In the genomic region with DNA sequence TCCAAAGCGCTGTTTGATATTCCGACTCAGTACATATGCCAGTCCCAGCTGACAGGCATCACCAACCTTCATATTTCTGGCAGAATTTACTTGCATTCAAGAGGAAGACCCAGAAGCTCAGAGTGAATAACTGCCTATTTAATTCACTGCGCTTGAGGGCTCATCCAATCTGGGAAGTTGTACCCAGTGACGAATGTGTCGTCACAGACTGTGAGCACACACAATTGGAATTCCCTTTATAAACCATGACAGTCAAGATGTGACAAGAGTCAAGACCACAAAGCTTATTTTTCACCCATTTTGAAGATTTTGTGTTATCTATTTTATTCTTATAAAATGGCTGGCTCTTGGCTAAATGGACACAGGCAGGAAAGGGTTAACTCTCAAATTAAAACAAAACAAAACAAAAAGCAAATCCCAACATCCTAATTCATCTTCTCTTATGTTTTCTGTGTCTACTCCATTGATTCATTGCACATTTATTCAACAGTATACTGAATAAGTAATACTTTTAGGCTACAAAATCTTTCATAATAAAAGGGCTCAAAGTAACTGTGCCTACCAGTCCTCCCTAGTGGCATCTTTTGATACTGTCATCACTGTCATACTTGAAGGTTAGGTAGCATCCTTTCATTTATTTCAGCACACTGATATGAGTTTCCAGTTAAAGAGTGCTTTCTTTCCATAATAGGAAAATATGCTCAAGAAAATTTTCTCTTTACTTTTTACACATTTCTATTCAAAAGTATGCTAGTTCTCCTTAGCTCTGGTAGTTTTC, we compare ENCODE assay signal across 11 mouse cellular contexts. TPM values are rescaled to one million over a fixed set of nuclear protein-coding genes. Genes with fewer than 3 reads are reported as not detected.
DNase-seq lines count a peak whose midpoint lies in the region; ATAC-seq lines count a peak whose summit lies in the region.
"Had no signal": no experiment of that assay in that cellular context is flagged by ENCODE, and none has a peak within 500 bp of the region (broad histone marks: within the 10 kb centered on the region; RNA-seq: fewer than 3 reads in every experiment).

No protein-coding gene starts in this region.

- no peaks in the 10 kb centered on the region for H3K9me3 ChIP-seq in kidney, embryonic 14.5 days (ENCODE audit: control insufficient read depth, low read length)
- H3K9me3 ChIP-seq in hindbrain, embryonic 12.5 days (replicated peaks), result no peaks in the 10 kb centered on the region
- H3K9me3 ChIP-seq in midbrain, embryonic 14.5 days (ENCODE audit: control insufficient read depth, low read length), result no peaks in the 10 kb centered on the region

- H3K27ac ChIP-seq in kidney, embryonic 14.5 days (ENCODE audit: low read depth, low read length), result no peak overlapping the region
- H3K27ac ChIP-seq in hindbrain, embryonic 12.5 days, result no peak overlapping the region
- no peak overlapping the region for H3K27ac ChIP-seq in midbrain, embryonic 14.5 days (replicated peaks; ENCODE audit: low read depth, low read length)

- peak overlapping the region; percentile 27 for H3K4me2 ChIP-seq in kidney, embryonic 14.5 days (replicated peaks; ENCODE audit: low read depth, low read length)
- peak overlapping the region; percentile 38 for H3K4me2 ChIP-seq in hindbrain, embryonic 12.5 days (replicated peaks)
- peak overlapping the region; percentile 51 for H3K4me2 ChIP-seq in midbrain, embryonic 14.5 days (ENCODE audit: low read length)

- 79% methylated on average over 5 of the region's 5 CpGs for WGBS in kidney, embryonic 14.5 days
- 62% methylated on average over 5 of the region's 5 CpGs for WGBS in hindbrain, embryonic 12.5 days
- 47% methylated on average over 5 of the region's 5 CpGs for WGBS in midbrain, embryonic 14.5 days

- no peak for ATAC-seq in kidney, embryonic 14.5 days (ENCODE audit: low FRiP score, low TSS enrichment)
- ATAC-seq in hindbrain, embryonic 12.5 days (ENCODE audit: low FRiP score), result no peak
- ATAC-seq in midbrain, embryonic 14.5 days (ENCODE audit: low FRiP score, low TSS enrichment), result 0 out of 2 replicates have a peak, but pooled peaks have one; percentile 23

- DNase-seq in kidney, adult 8-10 months, result no peak
- peak; percentile 40 for DNase-seq in embryo, embryonic 10.5 days (ENCODE audit: low spot score)
- DNase-seq in midbrain, embryonic 14.5 days, result peak; percentile 65
- no peak for DNase-seq in right cerebral cortex, postnatal 14 days
- no peak for DNase-seq in ovary, postnatal 14 days (ENCODE audit: low spot score)
- DNase-seq in T-cell, adult 2 months (ENCODE audit: low spot score), result no peak
- DNase-seq: gastrocnemius, postnatal 36 days; liver; thymus, postnatal 36 days had no signal

- peak overlapping the region; percentile 25; the same call in 1 of the 2 replicates for H3K4me3 ChIP-seq in kidney, embryonic 14.5 days (ENCODE audit: low read length)
- H3K4me3 ChIP-seq in hindbrain, embryonic 12.5 days, result peak overlapping the region; percentile 12
- H3K4me3 ChIP-seq in midbrain, embryonic 14.5 days (replicated peaks; ENCODE audit: low read depth, low read length), result peak overlapping the region; percentile 25

- peaks cover 19% of the 10 kb centered on the region; the same call in 1 of the 2 replicates for H3K36me3 ChIP-seq in kidney, embryonic 14.5 days (ENCODE audit: control insufficient read depth, insufficient read depth, low read length)
- peaks cover 21% of the 10 kb centered on the region for H3K36me3 ChIP-seq in hindbrain, embryonic 12.5 days
- peaks cover 16% of the 10 kb centered on the region for H3K36me3 ChIP-seq in midbrain, embryonic 14.5 days (ENCODE audit: control insufficient read depth, insufficient read depth, low read length)

- H3K27me3 ChIP-seq in kidney, embryonic 14.5 days (ENCODE audit: control insufficient read depth, insufficient read depth, low read length), result no peaks in the 10 kb centered on the region
- no peaks in the 10 kb centered on the region for H3K27me3 ChIP-seq in hindbrain, embryonic 12.5 days
- no peaks in the 10 kb centered on the region for H3K27me3 ChIP-seq in midbrain, embryonic 14.5 days (ENCODE audit: control insufficient read depth, insufficient read depth, low read length)

- no peak overlapping the region for H3K9ac ChIP-seq in kidney, embryonic 14.5 days (ENCODE audit: low read depth, low read length)
- no peak overlapping the region for H3K9ac ChIP-seq in hindbrain, embryonic 12.5 days
- no peak overlapping the region for H3K9ac ChIP-seq in midbrain, embryonic 14.5 days (replicated peaks; ENCODE audit: low read length)

- peaks cover 13% of the 10 kb centered on the region for H3K4me1 ChIP-seq in kidney, embryonic 14.5 days (ENCODE audit: control insufficient read depth, insufficient read depth, low read length)
- peaks cover 15% of the 10 kb centered on the region for H3K4me1 ChIP-seq in hindbrain, embryonic 12.5 days
- peaks cover 21% of the 10 kb centered on the region for H3K4me1 ChIP-seq in midbrain, embryonic 14.5 days (ENCODE audit: control insufficient read depth, insufficient read depth, low read length)

RNA-seq across cellular contexts. Expression of a gene that starts 2.0 kb away (rescaled TPM):
- 36.2 and 67.0 TPM in 2 replicates for polyA plus RNA-seq in kidney, embryonic 14.5 days (2014; fragmentation: Nextera tagmentation; extraction: Ambion mirVana)
- polyA plus RNA-seq in hindbrain, embryonic 12.5 days (2016; fragmentation: Nextera tagmentation; extraction: Ambion mirVana), result 54.9 and 56.6 TPM in 2 replicates
- polyA plus RNA-seq in midbrain, embryonic 14.5 days (2014; fragmentation: Nextera tagmentation; extraction: Ambion mirVana), result 28.4 and 40.6 TPM in 2 replicates

RNA-seq across cellular contexts. Expression of a gene that starts 25.2 kb away (rescaled TPM):
- polyA plus RNA-seq in kidney, embryonic 14.5 days (2014; fragmentation: Nextera tagmentation; extraction: Ambion mirVana), result 0.77 and 1.1 TPM in 2 replicates
- polyA plus RNA-seq in hindbrain, embryonic 12.5 days (2016; fragmentation: Nextera tagmentation; extraction: Ambion mirVana), result 0.98 and 1.4 TPM in 2 replicates
- 3.5 TPM in 2 replicates for polyA plus RNA-seq in midbrain, embryonic 14.5 days (2014; fragmentation: Nextera tagmentation; extraction: Ambion mirVana)

Comparison
In these comparisons a context has a peak if more than half of its experiments do, and no peak if none do; other contexts are left out.
1. DNase-seq: peak in embryo, embryonic 10.5 days (single experiment) and midbrain, embryonic 14.5 days (single experiment); none in kidney, adult 8-10 months (0 of 2), right cerebral cortex, postnatal 14 days (single experiment), ovary, postnatal 14 days (single experiment) and T-cell, adult 2 months (single experiment).
2. Peak in every context shown above with its lines, with median percentiles within 50 percentile points of each other: H3K4me2 ChIP-seq and H3K4me3 ChIP-seq.